Mouse (Mus musculus) G1E-ER4 (cell line): ENCODE results near the gene Eif4g1. TPM values are rescaled to one million over a fixed set of nuclear protein-coding genes. Genes with fewer than 3 reads are reported as not detected.

Experiments used
- GATA1 ChIP-seq: IDR thresholded peaks from one replicate; pipeline ENCODE4 v1.8.0; 2012; ENCODE audit warnings: low read length, inconsistent platforms
- polyA plus RNA-seq: library from polyadenylated mRNA; stranded (reverse); fragments of >175 nt; gene quantifications from 2 replicates; pipeline ENCODE4 v1.2.3, GENCODE M21; 2012

Gene Eif4g1
- polyA plus RNA-seq, 1 experiment = 1,405 TPM

GRCm38 (mm10) chr16:20725321-20725720 is 57.2 kb downstream of the Eif4g1 start:
- no peak for TF ChIP-seq GATA1

- no peak for TF ChIP-seq GATA1
Measured at GRCm38 (mm10) chr16:20725750-20726149, 57.6 kb downstream of the Eif4g1 start.

- TF ChIP-seq GATA1 = no peak
Measured at GRCm38 (mm10) chr16:20726384-20726783, 58.3 kb downstream of the Eif4g1 start.

GRCm38 (mm10) chr16:20730293-20730711 is 62.2 kb downstream of the Eif4g1 start:
- no peak for TF ChIP-seq GATA1

- TF ChIP-seq GATA1 = no peak
Measured at GRCm38 (mm10) chr16:20731688-20732087, 63.6 kb downstream of the Eif4g1 start.

- TF ChIP-seq GATA1 = no peak
Measured at GRCm38 (mm10) chr16:20732251-20732924, 64.3 kb downstream of the Eif4g1 start.

- no peak for TF ChIP-seq GATA1
Measured at GRCm38 (mm10) chr16:20732925-20733730, 65.0 kb downstream of the Eif4g1 start, which contains the start of gene Chrd. TSS of gene Chrd (plus strand) at chr16:20733127.

- no peak for TF ChIP-seq GATA1
Measured at GRCm38 (mm10) chr16:20733731-20734730, 65.9 kb downstream of the Eif4g1 start, which contains the start of gene Thpo. TSS of gene Thpo (minus strand) at chr16:20734511.

- no peak for TF ChIP-seq GATA1
Measured at GRCm38 (mm10) chr16:20735651-20736050, 67.5 kb downstream of the Eif4g1 start.

- TF ChIP-seq GATA1 = no peak
Measured at GRCm38 (mm10) chr16:20736168-20736567, 68.1 kb downstream of the Eif4g1 start.

GRCm38 (mm10) chr16:20736823-20737222 is 68.7 kb downstream of the Eif4g1 start:
- no peak for TF ChIP-seq GATA1

- no peak for TF ChIP-seq GATA1
Measured at GRCm38 (mm10) chr16:20739845-20740244, 71.7 kb downstream of the Eif4g1 start.

Other genes starting within 250 kb of the Eif4g1 start
- gene Abcc5, start 241.9 kb upstream of the Eif4g1 start, polyA plus RNA-seq = 5.3 and 6.1 TPM in 2 replicates
- gene Eif2b5, start 169.5 kb upstream of the Eif4g1 start, polyA plus RNA-seq = 37.0 and 41.0 TPM in 2 replicates
- gene Dvl3, start 151.3 kb upstream of the Eif4g1 start, polyA plus RNA-seq = 27.3 and 29.1 TPM in 2 replicates
- gene Ap2m1, start 132.8 kb upstream of the Eif4g1 start, polyA plus RNA-seq = 66.4 and 77.9 TPM in 2 replicates
- gene Abcf3, start 119.7 kb upstream of the Eif4g1 start, polyA plus RNA-seq = 31.7 and 40.6 TPM in 2 replicates
- gene Vwa5b2, start 78.8 kb upstream of the Eif4g1 start, polyA plus RNA-seq = 0.06 and 0.13 TPM in 2 replicates
- 4.2 and 14.3 TPM in 2 replicates for gene Eef1akmt4, start 56.7 kb upstream of the Eif4g1 start, polyA plus RNA-seq
- not detected in 2 replicates for gene Gm49333, start 56.7 kb upstream of the Eif4g1 start, polyA plus RNA-seq
- 11.5 and 15.2 TPM in 2 replicates for gene Alg3, start 56.6 kb upstream of the Eif4g1 start, polyA plus RNA-seq
- 0.71 and 0.84 TPM in 2 replicates for gene Camk2n2, start 47.0 kb upstream of the Eif4g1 start, polyA plus RNA-seq
- not detected in 2 replicates for gene Ece2, start 38.5 kb upstream of the Eif4g1 start, polyA plus RNA-seq
- gene Psmd2, start 16.7 kb upstream of the Eif4g1 start, polyA plus RNA-seq = 341 and 527 TPM in 2 replicates
- gene Fam131a, start 24.9 kb downstream of the Eif4g1 start, polyA plus RNA-seq = 8.3 and 10.6 TPM in 2 replicates
- gene Polr2h, start 49.4 kb downstream of the Eif4g1 start, polyA plus RNA-seq = 3.3 and 6.9 TPM in 2 replicates
- gene Clcn2, start 49.4 kb downstream of the Eif4g1 start, polyA plus RNA-seq = 20.2 and 45.4 TPM in 2 replicates
- not detected in 2 replicates for gene Chrd, start 64.8 kb downstream of the Eif4g1 start, polyA plus RNA-seq
- gene Thpo, start 66.2 kb downstream of the Eif4g1 start, polyA plus RNA-seq = not detected in 2 replicates